Mouse (Mus musculus): ENCODE data around the gene Lpgat1. TPM values are rescaled to one million over a fixed set of nuclear protein-coding genes. Genes with fewer than 3 reads are reported as not detected.

The Lpgat1 gene
- polyA plus RNA-seq, 1 experiment, result not detected

GRCm38 (mm10) chr1:191777521-191777920 is 59.9 kb downstream of the Lpgat1 start:
- no peak for TF ChIP-seq GATA1 (IDR thresholded peaks at IDR 0.05; ENCODE audit: low read length)

DNA sequence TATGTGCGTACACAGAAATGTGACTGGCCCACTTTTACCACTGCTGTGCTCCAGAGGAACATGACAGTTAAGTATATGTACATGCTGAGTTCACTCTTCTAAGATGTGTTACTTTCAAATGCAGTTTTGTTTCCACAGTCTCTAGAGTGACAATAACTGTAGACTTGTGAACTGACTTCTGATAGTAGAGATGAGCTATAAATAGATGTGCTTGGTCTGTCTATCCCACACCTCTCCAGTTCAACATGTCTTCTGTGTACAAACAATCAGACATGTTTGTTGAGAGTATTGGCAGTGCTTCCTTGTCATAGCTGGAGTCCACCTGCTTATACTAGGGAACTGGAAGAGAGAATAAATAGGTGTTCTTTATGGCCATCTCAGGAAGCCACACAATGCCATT is 62.8 kb downstream of the Lpgat1 start:
- no peak for TF ChIP-seq GATA1 (IDR thresholded peaks at IDR 0.05; ENCODE audit: low read length)

DNA sequence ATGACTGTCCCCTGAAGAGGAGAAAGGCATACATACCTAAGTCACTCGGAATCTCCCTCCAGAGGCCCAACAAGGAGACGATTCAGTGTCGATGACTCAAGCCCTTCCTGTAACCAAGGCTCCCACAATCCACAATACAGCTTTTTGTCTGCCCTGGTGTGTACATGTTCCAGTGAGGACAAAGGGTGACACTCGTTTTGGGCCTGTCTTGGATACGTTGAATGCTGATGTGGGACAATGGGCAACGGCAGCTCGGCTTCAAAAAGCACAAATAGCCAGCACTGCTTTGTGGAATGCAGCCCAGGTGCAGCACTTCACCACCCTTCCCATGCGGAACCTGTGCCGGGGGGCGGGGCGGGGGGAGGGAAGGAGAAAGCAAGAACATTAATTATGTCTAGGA is 67.5 kb downstream of the Lpgat1 start:
- TF ChIP-seq GATA1 (IDR thresholded peaks at IDR 0.05; ENCODE audit: low read length), result no peak

- TF ChIP-seq GATA1 (IDR thresholded peaks at IDR 0.05; ENCODE audit: low read length), result no peak
These were observed 68.6 kb downstream of the Lpgat1 start for GRCm38 (mm10) chr1:191786255-191786654.

DNA sequence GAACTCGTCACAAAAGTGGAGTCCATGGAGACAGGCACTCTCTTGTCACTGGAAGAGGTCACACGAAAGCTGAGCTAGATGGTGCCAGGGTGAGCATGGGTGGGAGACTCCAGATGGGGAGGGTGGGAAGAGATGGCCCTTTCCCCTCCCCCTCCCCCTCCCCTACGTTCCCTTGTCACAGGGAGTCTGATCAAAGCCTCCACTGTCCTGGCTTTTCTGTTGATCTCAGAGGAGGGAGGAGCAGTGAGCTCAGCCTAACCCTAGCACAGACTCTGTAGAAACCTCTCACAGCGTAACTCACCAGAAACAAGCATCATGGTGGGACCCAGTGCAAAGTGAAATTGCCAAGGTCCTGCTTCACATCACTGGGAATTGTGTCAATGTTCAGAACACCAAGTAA is 69.7 kb downstream of the Lpgat1 start:
- no peak for TF ChIP-seq GATA1 (IDR thresholded peaks at IDR 0.05; ENCODE audit: low read length)

DNA sequence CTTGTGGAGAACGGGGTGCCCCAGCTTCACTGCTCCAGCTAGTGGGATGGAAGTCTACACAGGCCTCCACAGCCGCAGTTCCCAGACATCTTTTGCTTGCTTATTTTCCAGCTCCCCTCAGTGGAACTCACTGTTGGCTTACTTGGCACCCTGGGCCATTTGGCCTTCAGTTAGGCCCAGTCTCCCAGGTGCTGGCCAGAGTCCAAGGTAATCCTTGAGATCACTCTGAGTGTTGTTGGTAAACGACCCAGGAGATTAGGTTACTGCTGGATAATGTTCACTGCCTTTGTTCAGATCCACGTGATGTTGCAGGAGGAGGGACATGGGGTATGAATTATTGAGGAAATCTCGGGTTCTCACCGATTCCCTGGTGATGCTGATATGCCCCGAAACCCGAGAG is 75.4 kb downstream of the Lpgat1 start:
- TF ChIP-seq GATA1 (IDR thresholded peaks at IDR 0.05; ENCODE audit: low read length), result no peak

GRCm38 (mm10) chr1:191793888-191794532 is 76.4 kb downstream of the Lpgat1 start:
- TF ChIP-seq GATA1 (IDR thresholded peaks at IDR 0.05; ENCODE audit: low read length), result no peak

GRCm38 (mm10) chr1:191796238-191796896 is 78.7 kb downstream of the Lpgat1 start:
- TF ChIP-seq GATA1 (IDR thresholded peaks at IDR 0.05; ENCODE audit: low read length), result no peak

DNA sequence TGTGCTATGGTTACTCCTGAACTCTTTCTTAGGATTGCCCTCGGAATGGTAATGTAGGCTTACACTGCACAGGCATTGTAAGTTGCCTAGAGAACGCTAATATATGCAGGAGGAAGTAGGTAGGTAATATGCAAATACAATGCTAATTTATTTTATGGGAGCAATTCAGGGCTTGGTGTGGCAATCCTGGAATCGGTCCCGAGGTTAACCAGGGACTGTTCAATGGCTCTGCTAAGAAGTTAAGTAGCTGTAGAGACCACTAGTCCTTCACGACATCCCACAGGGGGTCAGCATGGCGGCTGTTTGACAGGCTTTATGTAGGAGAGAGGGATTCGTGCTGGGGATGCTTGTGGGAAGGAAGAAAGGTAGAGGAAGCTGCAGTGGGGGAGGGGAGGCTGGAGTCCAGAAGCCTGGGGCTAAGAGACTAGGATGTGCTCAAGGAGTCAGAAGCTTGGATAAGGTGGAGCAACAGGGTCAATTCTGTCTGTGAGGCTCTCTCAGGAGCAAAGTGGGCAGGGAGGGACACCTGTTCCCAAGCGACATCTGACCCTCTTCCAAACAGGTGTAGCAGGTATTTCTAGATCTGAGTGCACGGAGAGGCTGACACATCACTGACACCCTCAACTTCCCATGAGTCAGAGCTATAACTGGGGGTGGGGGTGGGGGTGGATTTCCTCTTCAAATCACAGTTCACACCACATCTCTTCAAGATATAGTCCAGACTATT is 84.6 kb downstream of the Lpgat1 start:
- TF ChIP-seq GATA1 (IDR thresholded peaks at IDR 0.05; ENCODE audit: low read length), result no peak

GRCm38 (mm10) chr1:191802820-191803655 is 85.4 kb downstream of the Lpgat1 start:
- TF ChIP-seq GATA1 (IDR thresholded peaks at IDR 0.05; ENCODE audit: low read length), result no peak

GRCm38 (mm10) chr1:191804747-191805146 is 87.1 kb downstream of the Lpgat1 start:
- TF ChIP-seq GATA1 (IDR thresholded peaks at IDR 0.05; ENCODE audit: low read length), result no peak

GRCm38 (mm10) chr1:191805788-191806187 is 88.2 kb downstream of the Lpgat1 start:
- no peak for TF ChIP-seq GATA1 (IDR thresholded peaks at IDR 0.05; ENCODE audit: low read length)

DNA sequence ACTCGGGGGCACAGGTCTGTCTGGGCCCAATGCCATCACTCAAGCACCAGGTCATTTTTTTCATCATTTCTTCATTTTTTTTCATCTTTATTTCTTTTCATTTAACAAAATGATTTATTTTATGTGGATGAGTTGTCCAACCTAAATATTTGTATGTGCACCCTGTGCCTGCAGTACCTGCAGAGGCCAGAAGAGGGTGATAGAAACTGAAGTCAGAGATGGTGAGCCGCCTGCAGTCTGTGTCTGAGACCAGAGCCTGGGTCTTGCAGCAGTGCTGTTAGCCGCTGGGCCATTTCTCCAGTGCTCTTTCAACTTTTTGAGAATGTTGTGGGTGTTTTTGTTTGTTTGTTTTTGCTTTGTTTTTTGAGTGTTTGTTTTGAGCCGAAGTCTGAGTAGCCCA is 89.1 kb downstream of the Lpgat1 start:
- TF ChIP-seq GATA1 (IDR thresholded peaks at IDR 0.05; ENCODE audit: low read length), result no peak

GRCm38 (mm10) chr1:191807979-191808378 is 90.3 kb downstream of the Lpgat1 start:
- TF ChIP-seq GATA1 (IDR thresholded peaks at IDR 0.05; ENCODE audit: low read length), result no peak

DNA sequence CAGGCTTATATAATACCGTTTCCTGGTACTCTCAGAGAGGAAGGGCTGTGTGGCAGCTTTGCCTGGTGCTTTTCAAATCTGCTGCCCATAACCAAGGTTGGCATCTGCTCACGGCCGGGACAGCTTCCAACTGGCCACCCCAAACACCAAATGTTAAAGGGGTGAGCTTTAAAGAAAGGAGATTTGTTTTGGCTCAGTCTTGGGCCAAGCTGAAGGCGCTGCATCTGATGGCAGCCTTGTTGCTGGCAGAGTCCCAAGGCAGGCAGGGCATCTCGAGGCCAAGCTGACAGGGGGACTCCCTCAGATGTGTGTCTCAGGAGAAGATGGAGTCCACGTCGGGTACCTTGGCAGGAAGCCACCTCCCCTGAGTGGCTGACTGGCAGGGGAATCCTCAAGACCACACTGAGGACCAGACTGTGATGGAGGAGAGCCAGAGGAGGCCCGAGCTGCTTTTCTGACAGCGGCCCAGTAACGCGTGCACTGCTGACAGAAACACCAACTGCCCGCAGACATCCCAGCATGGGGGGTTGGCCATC is 91.1 kb downstream of the Lpgat1 start:
- no peak for TF ChIP-seq GATA1 (IDR thresholded peaks at IDR 0.05; ENCODE audit: low read length)

All from G1E-ER4 (cell line).